Mouse (Mus musculus) stomach, embryonic 16.5 days (tissue): ENCODE measurements around the gene Spc25. TPM values are rescaled to one million over a fixed set of nuclear protein-coding genes. Genes with fewer than 3 reads are reported as not detected.

Source experiments
- ATAC-seq: fragments of 200-750 bp; cut with Nextera tagmentation; 2 replicates; pipeline ENCODE4 v1.8.0; 2017; ENCODE audit warnings: moderate number of reproducible peaks, moderate TSS enrichment; ENCODE audit not compliant: insufficient read depth, low FRiP score
- H3K27ac ChIP-seq: fragments of 300-500 bp; sonication (generic); 2 replicates; pipeline ENCODE4 v1.5.1; 2014; ENCODE audit warnings: low read length
- H3K27me3 ChIP-seq: fragments of 300-500 bp; sonication (generic); 2 replicates; pipeline ENCODE4 v1.6.1; 2014; ENCODE audit warnings: low read length, control low read depth, mixed read lengths; ENCODE audit not compliant: control insufficient read depth, insufficient read depth
- H3K36me3 ChIP-seq: fragments of 300-500 bp; sonication (generic); 2 replicates; pipeline ENCODE4 v1.6.1; 2014; ENCODE audit warnings: low read length; ENCODE audit not compliant: control insufficient read depth, insufficient read depth
- H3K4me1 ChIP-seq: fragments of 300-500 bp; sonication (generic); 2 replicates; pipeline ENCODE4 v1.6.1; 2014; ENCODE audit warnings: low read length, control low read depth, mixed read lengths; ENCODE audit not compliant: control insufficient read depth, insufficient read depth
- H3K4me2 ChIP-seq: fragments of 300-500 bp; sonication (generic); 2 replicates; pipeline ENCODE4 v1.6.1; 2014; ENCODE audit warnings: low read depth, low read length, mixed read lengths
- H3K4me3 ChIP-seq: fragments of 300-500 bp; sonication (generic); replicated peaks from 2 replicates; pipeline ENCODE4 v1.5.1; 2014; ENCODE audit warnings: mild to moderate bottlenecking, low read length
- H3K9ac ChIP-seq: fragments of 300-500 bp; sonication (generic); 2 replicates; pipeline ENCODE4 v1.6.1; 2014; ENCODE audit warnings: low read length
- H3K9me3 ChIP-seq: fragments of 300-500 bp; sonication (generic); replicated peaks from 2 replicates; pipeline ENCODE4 v1.6.1; 2016; ENCODE audit warnings: low read length, control low read depth; ENCODE audit not compliant: control insufficient read depth
- WGBS: fragments of 180-500 bp; shearing (Covaris S2); extraction: QIAGEN DNeasy Blood & Tissue Kit; methylation state at CpG from one replicate; pipeline ENCODE4 v1.1.7; 2014; 5-methylcytosine and 5-hydroxymethylcytosine counted together
- polyA plus RNA-seq: library from polyadenylated mRNA; unstranded; fragments of >200 nt; fragmentation: Nextera tagmentation; extraction: Ambion mirVana; gene quantifications from 2 replicates; pipeline ENCODE4 v1.2.1, GENCODE M21; 2015

Spc25 gene
- polyA plus RNA-seq, 1 experiment from 2014 or later: 139 TPM

- peaks cover 11% of the 10 kb centered on the region; the same call in 1 of the 2 replicates for H3K36me3 ChIP-seq
- no peak for ATAC-seq
- WGBS: 12% methylated on average over 6 of the region's 6 CpGs
- no peaks in the 10 kb centered on the region for H3K27me3 ChIP-seq
- peak overlapping the region; percentile 55 for H3K4me2 ChIP-seq
- peak overlapping the region; percentile 88 for H3K9ac ChIP-seq
- peaks cover 5% of the 10 kb centered on the region; the same call in 1 of the 2 replicates for H3K4me1 ChIP-seq
- no peaks in the 10 kb centered on the region for H3K9me3 ChIP-seq
- H3K27ac ChIP-seq: no peak overlapping the region
- peak overlapping the region; percentile 96 for H3K4me3 ChIP-seq
Measured at GRCm38 (mm10) chr2:69205185-69205584, 809 bp downstream of the Spc25 start.

DNA sequence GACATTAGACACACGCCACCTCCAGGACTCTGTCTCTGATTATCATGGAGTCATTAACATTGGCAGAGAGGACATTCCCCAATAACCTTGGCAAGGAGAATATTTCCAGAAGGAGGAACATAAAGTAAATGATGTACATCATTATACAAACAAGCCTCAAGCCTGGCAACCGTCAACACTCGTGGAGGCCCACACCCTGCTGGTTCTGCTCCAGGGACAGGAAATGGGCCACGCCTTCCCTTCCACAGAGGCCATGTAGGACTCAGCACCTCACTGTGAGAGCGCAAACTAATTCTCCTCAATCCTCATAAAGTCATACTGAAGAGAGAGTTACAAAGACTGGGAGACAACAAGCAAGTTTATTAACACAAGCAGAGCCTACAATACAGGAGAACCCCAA, 12.4 kb downstream of the Spc25 start:
- H3K9me3 ChIP-seq: no peaks in the 10 kb centered on the region
- H3K4me1 ChIP-seq: no peaks in the 10 kb centered on the region
- H3K36me3 ChIP-seq: peaks cover 22% of the 10 kb centered on the region
- no peak overlapping the region for H3K27ac ChIP-seq
- no peak overlapping the region for H3K4me3 ChIP-seq
- no peak overlapping the region for H3K4me2 ChIP-seq
- no peaks in the 10 kb centered on the region for H3K27me3 ChIP-seq
- 78% methylated on average over 5 of the region's 5 CpGs for WGBS
- H3K9ac ChIP-seq: no peak overlapping the region
- ATAC-seq: no peak

- Histone ChIP-seq H3K27ac (no peak overlapping the region), H3K4me3 (no peak overlapping the region), H3K9ac (no peak overlapping the region), H3K9me3 (no peaks in the 10 kb centered on the region), H3K27me3 (no peaks in the 10 kb centered on the region), H3K4me1 (no peaks in the 10 kb centered on the region), H3K4me2 (no peak overlapping the region), H3K36me3 (peaks cover 17% of the 10 kb centered on the region)
- no peak for ATAC-seq
- WGBS: 77% methylated on average over 5 of the region's 5 CpGs
Measured at GRCm38 (mm10) chr2:69191059-69191458, 14.9 kb downstream of the Spc25 start.

DNA sequence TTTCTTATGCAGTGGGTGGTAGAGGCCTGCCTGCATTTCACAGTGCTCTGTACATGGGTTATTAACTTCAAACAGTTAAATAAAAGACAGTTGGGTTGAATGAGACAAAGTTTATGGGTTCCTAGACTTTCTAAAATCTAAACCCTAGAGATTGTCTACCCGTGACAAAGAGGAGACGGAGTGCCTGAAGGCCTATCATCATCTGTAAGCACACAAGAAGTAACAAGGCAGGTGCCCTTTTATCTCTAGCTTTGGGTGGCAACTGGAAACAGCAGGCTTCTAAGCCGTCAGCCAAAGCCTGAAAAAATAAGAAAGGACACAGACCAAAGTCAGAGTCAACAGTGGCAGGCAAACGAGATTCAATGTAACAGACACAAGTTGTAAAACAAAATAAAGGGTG, 16.8 kb downstream of the Spc25 start:
- Histone ChIP-seq H3K9me3 (no peaks in the 10 kb centered on the region), H3K27me3 (no peaks in the 10 kb centered on the region), H3K4me1 (no peaks in the 10 kb centered on the region), H3K36me3 (peaks cover 13% of the 10 kb centered on the region), H3K4me2 (no peak overlapping the region), H3K4me3 (no peak overlapping the region), H3K27ac (no peak overlapping the region), H3K9ac (no peak overlapping the region)
- WGBS: 75% methylated on average over 4 of the region's 4 CpGs
- no peak for ATAC-seq

- Histone ChIP-seq H3K9me3 (no peaks in the 10 kb centered on the region), H3K4me1 (no peaks in the 10 kb centered on the region), H3K27me3 (no peaks in the 10 kb centered on the region), H3K36me3 (peaks cover 9% of the 10 kb centered on the region), H3K9ac (no peak overlapping the region), H3K27ac (no peak overlapping the region), H3K4me2 (no peak overlapping the region), H3K4me3 (no peak overlapping the region)
- WGBS: 80% methylated on average over 6 of the region's 6 CpGs
- no peak for ATAC-seq
Measured at GRCm38 (mm10) chr2:69188732-69189131, 17.3 kb downstream of the Spc25 start.

- H3K4me1 ChIP-seq: no peaks in the 10 kb centered on the region
- H3K27ac ChIP-seq: no peak overlapping the region
- ATAC-seq: no peak
- H3K9ac ChIP-seq: no peak overlapping the region
- H3K9me3 ChIP-seq: no peaks in the 10 kb centered on the region
- H3K4me2 ChIP-seq: no peak overlapping the region
- H3K36me3 ChIP-seq: 0 out of 2 replicates have a peak, but pooled peaks cover 2% of the 10 kb centered on the region
- no peaks in the 10 kb centered on the region for H3K27me3 ChIP-seq
- no peak overlapping the region for H3K4me3 ChIP-seq
- 83% methylated on average over 2 of the region's 2 CpGs for WGBS
Measured at GRCm38 (mm10) chr2:69187990-69188389, 18.0 kb downstream of the Spc25 start.

GRCm38 (mm10) chr2:69179721-69180120, 26.3 kb downstream of the Spc25 start:
- no peak overlapping the region for H3K4me3 ChIP-seq
- no peaks in the 10 kb centered on the region for H3K9me3 ChIP-seq
- no peak overlapping the region for H3K4me2 ChIP-seq
- H3K27ac ChIP-seq: no peak overlapping the region
- H3K36me3 ChIP-seq: no peaks in the 10 kb centered on the region
- ATAC-seq: no peak
- 85% methylated on average over 4 of the region's 4 CpGs for WGBS
- H3K4me1 ChIP-seq: no peaks in the 10 kb centered on the region
- no peak overlapping the region for H3K9ac ChIP-seq
- H3K27me3 ChIP-seq: no peaks in the 10 kb centered on the region

DNA sequence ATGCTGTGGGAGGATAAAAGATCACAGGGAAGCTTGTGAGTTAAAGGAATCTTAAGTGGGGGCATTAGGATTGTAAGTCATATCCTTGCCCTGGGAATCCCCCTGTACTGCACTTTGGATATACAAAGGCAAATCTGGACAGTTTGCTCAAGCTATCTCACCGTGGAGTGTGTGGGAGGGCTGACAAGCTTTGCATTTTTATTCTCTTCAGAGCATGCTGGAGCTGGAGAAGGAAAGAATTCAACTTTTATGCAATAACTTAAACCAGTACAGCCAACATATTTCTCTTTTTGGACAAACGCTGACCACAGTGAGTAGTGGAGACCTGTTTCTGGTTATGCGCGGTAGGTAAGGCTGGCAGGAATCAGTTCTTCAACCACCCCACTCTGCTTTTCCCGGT, 30.7 kb downstream of the Spc25 start:
- H3K9ac ChIP-seq: no peak overlapping the region
- H3K4me3 ChIP-seq: no peak overlapping the region
- no peak overlapping the region for H3K4me2 ChIP-seq
- no peak for ATAC-seq
- no peak overlapping the region for H3K27ac ChIP-seq
- H3K27me3 ChIP-seq: no peaks in the 10 kb centered on the region
- WGBS: 61% methylated on average over 5 of the region's 5 CpGs
- no peaks in the 10 kb centered on the region for H3K36me3 ChIP-seq
- H3K9me3 ChIP-seq: no peaks in the 10 kb centered on the region
- no peaks in the 10 kb centered on the region for H3K4me1 ChIP-seq

DNA sequence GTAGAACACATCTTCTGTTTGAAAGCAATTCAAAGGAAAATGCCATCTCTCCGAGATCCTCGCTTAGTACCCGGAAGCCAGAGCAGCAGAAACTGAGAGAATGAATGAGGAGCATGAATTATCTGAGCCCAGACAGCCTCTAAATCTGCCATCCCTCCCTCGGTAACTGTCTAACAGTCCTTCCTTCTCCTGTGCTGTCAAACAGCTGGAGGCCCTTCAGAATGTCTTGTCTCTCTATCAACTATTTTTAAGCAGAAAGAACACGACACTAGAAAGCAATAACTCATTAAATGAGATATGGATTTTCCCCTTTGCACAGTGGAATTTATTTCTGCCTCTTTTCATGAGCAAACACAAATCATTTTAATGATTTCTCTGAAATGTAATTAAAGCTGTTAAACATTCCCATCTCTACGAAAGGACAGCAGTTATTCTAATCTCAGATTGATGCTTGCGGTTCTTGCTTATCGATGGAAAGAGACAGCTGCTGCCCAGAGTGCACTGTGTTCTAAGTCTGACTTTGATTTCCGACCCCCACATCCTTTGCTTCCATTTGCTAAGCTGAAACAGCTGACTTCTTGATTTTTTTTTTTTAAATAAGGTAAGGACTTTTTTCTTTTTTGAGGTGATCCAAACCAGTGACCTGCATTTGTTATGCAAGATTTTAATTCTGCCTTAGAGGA, 35.5 kb downstream of the Spc25 start:
- no peak for ATAC-seq
- no peak overlapping the region for H3K27ac ChIP-seq
- H3K9me3 ChIP-seq: no peaks in the 10 kb centered on the region
- no peak overlapping the region for H3K9ac ChIP-seq
- no peak overlapping the region for H3K4me3 ChIP-seq
- H3K4me1 ChIP-seq: no peaks in the 10 kb centered on the region
- H3K4me2 ChIP-seq: no peak overlapping the region
- 52% methylated on average over 9 of the region's 9 CpGs for WGBS
- no peaks in the 10 kb centered on the region for H3K27me3 ChIP-seq
- no peaks in the 10 kb centered on the region for H3K36me3 ChIP-seq
